Mouse (Mus musculus): ENCODE data around the gene Gcm2.

Gcm2 gene

DNA sequence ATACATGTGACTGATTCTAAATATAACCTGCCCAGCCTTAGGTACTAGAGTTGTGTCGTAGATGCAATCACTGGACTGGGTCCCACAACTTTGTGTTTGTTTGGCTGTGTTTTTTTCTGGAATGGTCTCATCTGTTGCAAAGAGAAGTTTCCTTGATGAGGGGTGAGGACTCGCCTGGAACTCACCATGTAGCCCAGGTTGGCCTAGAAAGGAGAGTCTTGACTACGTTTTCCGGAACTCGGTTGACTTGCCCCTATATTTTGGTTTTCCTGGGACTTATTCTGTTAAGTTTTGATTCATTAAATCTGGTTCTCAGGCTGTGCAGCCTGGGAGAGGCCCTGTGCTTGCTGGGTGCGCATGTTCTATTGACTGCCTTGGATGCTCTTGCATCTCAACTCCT, 30.1 kb downstream of the Gcm2 start:
- no peak for ATAC-seq (ENCODE audit: insufficient number of reproducible peaks, low FRiP score, low TSS enrichment)

DNA sequence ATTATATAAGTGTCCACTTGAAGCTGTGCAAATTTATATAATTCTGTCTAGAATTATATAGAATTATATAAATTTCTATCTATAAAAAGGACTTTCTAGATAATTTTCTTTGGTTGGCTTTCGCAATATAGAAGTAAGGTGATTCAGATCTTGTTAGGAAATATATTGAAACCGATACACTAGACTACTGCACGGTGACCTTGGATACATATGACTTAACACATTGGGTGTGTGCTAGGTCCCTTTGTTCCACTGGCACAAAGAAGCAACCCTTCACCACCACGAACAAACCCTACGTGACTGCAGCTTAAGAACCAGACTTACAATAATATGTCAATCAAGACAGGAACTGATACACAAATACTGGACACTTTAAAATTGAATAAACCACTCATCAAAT, 31.0 kb downstream of the Gcm2 start:
- ATAC-seq (ENCODE audit: insufficient number of reproducible peaks, low FRiP score, low TSS enrichment), result no peak

GRCm38 (mm10) chr13:41079421-41079780, 31.4 kb downstream of the Gcm2 start, which contains the start of gene Mak:
Gene Mak (minus strand): TSS chr13:41079706.
- ATAC-seq (ENCODE audit: insufficient number of reproducible peaks, low FRiP score, low TSS enrichment), result peak; percentile 45; the same call in 1 of the 2 replicates

DNA sequence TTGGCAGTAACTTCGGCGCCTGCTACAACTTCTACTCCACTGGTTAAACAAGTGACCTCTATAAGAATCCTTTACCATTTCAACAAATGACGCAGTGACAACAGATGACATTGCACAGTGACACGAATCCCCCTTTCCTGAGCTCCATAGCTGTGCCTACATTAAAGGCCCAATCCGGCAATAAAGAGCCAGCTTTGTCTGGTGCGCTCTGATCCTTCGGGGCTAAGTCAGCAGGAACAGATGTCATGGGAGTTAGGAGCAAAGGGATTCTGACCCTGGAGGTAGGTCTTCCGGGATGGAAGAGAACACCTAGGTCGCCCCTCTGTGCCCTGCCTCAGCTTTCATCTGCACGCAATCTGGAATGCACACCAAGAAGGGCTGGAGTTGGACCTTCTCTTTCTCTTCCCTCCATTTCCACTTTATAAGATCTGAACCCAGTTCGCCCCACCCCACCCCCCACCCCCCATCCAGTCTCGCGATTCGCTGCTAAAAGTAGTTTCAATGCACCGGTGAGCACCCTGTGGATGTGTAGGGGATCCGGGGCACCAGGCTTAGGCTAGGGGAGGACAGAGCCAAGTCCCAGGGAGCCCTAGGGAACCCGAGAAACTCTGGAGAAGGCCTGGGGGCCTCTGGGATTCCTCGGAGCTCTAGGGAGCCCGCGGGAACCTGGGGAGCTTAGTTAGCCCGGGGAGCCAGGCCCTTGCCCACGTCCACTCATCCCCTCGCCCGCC, 32.0 kb downstream of the Gcm2 start:
- ATAC-seq (ENCODE audit: insufficient number of reproducible peaks, low FRiP score, low TSS enrichment), result no peak

DNA sequence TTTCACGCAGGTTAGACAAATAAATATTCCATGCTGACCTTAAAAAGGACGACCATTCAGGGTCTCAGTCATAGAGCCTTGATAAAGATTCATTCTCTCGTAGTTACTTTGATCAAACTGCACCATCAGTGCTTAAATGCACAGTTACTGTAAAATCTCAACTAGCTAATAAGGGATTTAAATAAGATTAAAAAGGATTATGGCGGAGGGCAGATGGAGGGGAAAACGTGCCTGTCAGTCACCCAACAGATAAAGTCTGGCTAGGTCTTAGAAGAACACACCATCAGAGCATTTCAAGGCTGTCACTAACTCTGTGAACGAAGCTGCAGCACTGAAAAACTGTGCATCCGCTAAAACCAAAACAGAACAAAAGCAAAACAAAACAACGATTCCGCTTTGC, 32.9 kb downstream of the Gcm2 start:
- no peak for ATAC-seq (ENCODE audit: insufficient number of reproducible peaks, low FRiP score, low TSS enrichment)

- ATAC-seq (ENCODE audit: insufficient number of reproducible peaks, low FRiP score, low TSS enrichment), result no peak
Measured at GRCm38 (mm10) chr13:41073819-41074218, 37.0 kb downstream of the Gcm2 start.

DNA sequence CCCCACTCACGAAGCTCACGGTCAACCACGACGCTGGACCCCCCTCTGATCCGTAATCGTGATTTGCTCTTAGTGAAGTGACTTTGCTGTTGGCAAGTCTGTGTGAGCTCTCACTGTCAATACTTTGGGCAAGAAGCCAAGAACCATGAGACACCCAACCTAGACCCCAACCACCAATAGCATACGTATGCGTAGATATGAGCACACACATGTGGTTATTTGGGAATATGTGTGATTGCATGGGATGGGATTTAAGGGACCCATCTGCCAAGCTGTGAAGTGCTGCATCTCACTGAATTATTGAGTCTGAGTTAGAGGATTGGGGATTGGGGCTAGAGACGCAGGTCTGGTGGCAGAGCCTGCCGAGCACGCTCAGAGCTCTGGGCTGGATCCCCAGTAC, 39.2 kb downstream of the Gcm2 start:
- ATAC-seq (ENCODE audit: insufficient number of reproducible peaks, low FRiP score, low TSS enrichment), result no peak

DNA sequence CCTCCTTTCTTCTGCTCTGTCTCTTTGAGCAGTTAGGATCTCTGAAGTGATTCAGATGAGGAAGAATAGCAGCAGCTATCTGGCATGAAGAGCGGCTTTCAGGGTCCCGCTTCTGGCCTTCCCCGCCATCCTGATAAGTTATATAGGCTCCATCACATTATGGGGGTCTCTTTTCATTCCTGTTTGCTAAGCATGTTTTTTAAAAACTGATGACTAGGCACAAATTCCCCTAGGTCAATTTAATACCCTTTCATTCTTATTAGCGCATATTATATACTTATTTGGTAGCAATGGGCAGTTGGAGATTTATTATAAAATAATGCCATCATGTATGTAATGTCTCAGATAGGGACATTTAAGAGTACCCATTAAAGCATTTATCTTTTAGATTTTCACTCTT, 43.2 kb downstream of the Gcm2 start:
- ATAC-seq (ENCODE audit: insufficient number of reproducible peaks, low FRiP score, low TSS enrichment), result no peak

GRCm38 (mm10) chr13:41051965-41052364, 58.9 kb downstream of the Gcm2 start:
- no peak for ATAC-seq (ENCODE audit: insufficient number of reproducible peaks, low FRiP score, low TSS enrichment)

All from cerebellum, adult (tissue).